Mouse (Mus musculus) urinary bladder, postnatal 4 days (tissue): ENCODE measurements at regions not wholly inside any gene's neighbourhood (a gene's known extent, or its start where the extent isn't known, plus 50 kb on each side); places are given as distances from the start of the nearest gene placed in this dataset.
"Not testable (repeated sequence)": the region's sequence is repeated elsewhere in the genome, so short reads cannot be mapped to it uniquely, and the experiment has no call there.

Source experiments
- DNase-seq, 2 experiments: peaks; one replicate each; pipeline ENCODE4 v3.0.0; 2021 to 2022; ENCODE audit warnings: low spot score in 2 of 2

DNA sequence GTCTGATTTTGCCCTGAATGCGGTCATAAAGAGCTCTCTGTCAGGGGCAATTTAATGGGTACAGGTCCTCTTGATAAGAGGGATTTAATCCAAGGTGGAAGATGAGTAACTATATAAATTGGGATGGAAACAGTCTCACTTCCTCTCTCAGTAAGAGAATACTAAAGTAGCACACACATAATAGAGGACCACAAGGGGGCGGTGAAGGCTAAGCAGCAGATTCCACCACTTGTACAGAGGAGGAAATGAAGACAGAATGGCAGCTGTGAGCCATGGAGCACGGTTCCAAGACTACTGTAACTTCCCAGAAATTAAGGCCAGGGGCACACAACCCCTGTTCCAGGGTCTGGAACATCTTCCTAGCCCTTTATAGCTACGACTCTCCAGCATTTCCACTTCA is 262.6 kb upstream of the Ywhaq start:
- not testable (repeated sequence) for DNase-seq

GRCm38 (mm10) chr12:21649381-21649780 is 231.9 kb upstream of the Ywhaq start:
- DNase-seq, result peak in 1 of 2 experiments; percentile 54

GRCm38 (mm10) chr12:21613781-21614180 is 196.3 kb upstream of the Ywhaq start:
- DNase-seq, result not testable (repeated sequence)

GRCm38 (mm10) chr12:21568415-21569040 is 151.1 kb upstream of the Ywhaq start:
- DNase-seq, result no peak

- not testable (repeated sequence) for DNase-seq
Observed at GRCm38 (mm10) chr12:21543962-21544361, 126.5 kb upstream of the Ywhaq start.

DNA sequence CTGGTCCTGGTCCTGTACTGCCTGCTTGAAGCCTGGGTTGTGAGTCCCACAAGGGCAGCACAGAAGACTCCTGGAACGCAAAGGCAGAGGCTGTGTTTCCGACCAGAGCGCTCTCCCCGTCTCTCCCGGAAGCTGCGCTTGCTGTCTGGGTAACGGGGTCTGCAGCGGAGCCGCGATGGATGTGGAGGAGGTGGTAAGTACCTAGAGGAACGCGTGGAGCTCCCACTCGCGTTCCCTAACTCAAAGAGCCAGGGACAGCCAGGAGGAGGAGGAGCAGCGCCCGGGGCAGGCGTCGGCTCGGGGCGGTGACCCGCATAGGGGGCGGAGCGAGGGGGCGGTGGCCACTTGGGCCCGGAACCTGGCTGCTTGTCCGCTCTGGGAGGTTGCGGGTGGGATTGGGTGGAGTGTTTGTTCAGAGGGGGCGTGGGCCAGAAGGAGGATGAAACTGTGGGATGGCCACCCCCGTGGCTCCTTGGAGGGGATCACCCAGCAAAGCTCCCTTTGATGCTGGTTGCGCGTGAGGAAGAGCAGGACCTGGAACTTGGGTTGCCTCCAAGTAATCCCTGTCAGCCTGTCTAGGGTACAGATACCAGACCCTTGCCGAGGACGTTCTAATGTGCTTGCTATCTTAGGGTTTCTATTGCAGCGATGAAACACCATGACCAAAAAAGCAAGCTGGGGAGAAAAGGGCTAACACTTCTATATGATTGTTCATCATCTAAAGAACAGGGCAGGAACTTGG is 125.9 kb upstream of the Ywhaq start:
- peak; percentile 71 to 76 for DNase-seq

- DNase-seq, result no peak
Observed at GRCm38 (mm10) chr12:21531766-21532165, 114.3 kb upstream of the Ywhaq start.

GRCm38 (mm10) chr12:21529367-21529766 is 111.9 kb upstream of the Ywhaq start:
- DNase-seq, result not testable (repeated sequence)

GRCm38 (mm10) chr12:21527336-21527735 is 109.9 kb upstream of the Ywhaq start:
- DNase-seq, result not testable (repeated sequence)

DNA sequence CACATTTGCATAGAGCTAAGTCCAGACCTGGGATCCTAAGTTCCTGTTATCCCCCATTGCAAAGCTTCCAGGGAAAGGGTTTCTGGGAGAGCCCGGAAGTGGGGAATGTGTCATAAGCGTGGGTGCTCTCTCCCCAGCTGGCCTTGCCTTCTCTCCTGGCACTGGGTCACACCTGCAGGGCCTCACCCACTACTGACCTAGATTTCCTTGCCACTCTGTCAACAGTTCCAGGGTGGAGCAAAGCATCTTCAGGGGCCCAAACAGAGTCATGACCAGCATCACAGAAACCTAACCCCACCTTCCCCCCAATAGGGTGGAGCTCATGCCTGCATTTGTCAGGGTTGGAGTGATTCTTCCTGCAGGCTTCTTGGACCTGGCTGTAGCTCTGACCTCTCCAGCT is 109.5 kb upstream of the Ywhaq start:
- DNase-seq, result peak in 1 of 2 experiments; percentile 1

GRCm38 (mm10) chr12:21525567-21525966 is 108.1 kb upstream of the Ywhaq start:
- DNase-seq, result not testable (repeated sequence)

- no peak for DNase-seq
Observed at GRCm38 (mm10) chr12:21522621-21523020, 105.2 kb upstream of the Ywhaq start.

DNA sequence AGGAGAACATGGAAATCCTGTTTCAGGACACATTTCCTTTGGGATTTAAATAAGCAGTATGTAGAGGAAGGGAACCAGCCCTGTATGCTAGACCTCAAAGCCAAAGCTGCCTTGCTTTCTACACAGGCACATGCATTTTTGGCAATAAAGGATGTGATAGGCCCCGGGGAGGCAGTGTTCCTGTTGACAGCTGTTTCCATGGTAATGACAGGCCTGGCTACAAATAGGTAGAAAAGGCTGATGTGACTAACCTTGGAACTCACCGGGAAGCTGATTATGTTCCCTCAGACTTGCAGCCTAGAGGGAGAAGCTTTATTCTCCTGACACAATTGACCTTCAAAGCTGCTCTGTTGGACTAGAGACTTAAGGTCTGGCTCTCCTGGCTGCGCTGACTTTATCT is 101.6 kb upstream of the Ywhaq start:
- no peak for DNase-seq

GRCm38 (mm10) chr12:21512736-21513135 is 95.3 kb upstream of the Ywhaq start:
- no peak for DNase-seq

GRCm38 (mm10) chr12:21511043-21511665 is 93.7 kb upstream of the Ywhaq start:
- no peak for DNase-seq

DNA sequence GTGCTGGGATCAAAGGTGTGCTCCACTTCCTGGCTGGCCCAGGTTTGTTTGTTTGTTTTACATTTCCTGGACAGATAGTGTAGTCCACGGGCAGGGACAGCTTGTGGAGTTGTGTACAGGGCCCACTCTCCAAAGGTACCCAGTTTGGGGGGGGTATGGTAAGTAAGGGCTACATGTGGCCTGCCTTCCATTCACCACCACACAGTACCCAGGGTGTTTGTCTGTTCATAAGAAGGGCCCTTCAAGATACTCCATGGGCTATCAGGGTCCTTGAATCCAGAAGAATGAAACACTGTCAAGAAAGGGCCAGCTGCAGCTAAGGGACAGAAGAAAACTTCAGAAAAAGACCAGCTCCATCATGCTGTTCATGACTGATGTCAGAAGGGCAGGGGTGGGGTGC is 89.6 kb upstream of the Ywhaq start:
- DNase-seq, result no peak

DNA sequence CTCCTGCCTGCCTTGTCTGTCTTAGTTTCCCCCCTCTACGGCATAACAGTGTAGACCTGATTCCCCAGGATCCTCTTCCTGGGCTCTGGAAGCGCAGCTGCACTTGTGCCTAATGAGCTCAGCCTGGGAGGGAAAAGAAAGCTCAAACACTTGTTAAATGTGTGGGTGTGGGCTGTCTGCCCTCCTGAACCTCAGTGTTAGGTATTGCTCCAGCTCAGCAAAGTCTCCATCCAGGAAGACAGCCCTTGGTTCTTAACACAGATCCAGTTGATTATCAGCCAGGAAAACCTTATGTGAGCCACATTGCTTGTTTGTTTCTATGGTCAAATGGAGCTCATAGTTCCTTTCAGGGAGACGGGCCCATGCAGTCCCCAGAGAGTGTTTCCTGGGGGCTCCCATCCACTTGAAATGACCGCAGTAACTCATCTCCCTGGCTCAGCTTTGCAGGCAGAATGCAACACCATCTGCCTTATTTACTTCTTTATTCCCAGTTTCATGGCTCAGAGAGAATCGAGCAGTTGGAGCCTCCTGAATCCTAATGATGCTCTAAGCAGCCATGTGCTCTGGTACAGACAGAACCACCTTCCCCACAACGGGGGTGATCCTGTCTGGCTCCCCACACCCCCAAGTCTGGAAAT is 88.4 kb upstream of the Ywhaq start:
- DNase-seq, result no peak

- no peak for DNase-seq
Observed at GRCm38 (mm10) chr12:21503250-21503649, 85.8 kb upstream of the Ywhaq start.

GRCm38 (mm10) chr12:21496974-21497373 is 79.5 kb upstream of the Ywhaq start:
- no peak for DNase-seq

- DNase-seq, result no peak
Observed at GRCm38 (mm10) chr12:21495511-21495910, 78.1 kb upstream of the Ywhaq start.

DNA sequence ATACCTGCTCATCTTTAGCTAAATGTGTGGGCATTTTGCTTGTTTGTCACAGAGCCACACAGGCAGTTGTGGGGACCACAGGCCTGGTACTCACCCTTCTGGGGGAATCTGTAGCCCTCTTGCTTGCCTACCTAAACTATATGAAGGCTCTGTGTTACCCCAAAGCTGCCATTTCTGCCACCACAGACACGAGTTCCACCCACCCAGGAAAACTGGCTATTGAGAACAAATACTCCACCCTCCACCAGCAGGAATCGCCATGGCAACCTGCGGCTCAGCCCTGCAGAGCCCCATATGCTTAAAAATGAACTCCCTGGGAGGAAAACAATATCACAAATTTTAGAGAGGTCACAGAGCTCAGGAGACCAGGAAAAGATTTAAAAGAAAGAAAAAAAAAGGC is 76.0 kb upstream of the Ywhaq start:
- DNase-seq, result no peak

DNA sequence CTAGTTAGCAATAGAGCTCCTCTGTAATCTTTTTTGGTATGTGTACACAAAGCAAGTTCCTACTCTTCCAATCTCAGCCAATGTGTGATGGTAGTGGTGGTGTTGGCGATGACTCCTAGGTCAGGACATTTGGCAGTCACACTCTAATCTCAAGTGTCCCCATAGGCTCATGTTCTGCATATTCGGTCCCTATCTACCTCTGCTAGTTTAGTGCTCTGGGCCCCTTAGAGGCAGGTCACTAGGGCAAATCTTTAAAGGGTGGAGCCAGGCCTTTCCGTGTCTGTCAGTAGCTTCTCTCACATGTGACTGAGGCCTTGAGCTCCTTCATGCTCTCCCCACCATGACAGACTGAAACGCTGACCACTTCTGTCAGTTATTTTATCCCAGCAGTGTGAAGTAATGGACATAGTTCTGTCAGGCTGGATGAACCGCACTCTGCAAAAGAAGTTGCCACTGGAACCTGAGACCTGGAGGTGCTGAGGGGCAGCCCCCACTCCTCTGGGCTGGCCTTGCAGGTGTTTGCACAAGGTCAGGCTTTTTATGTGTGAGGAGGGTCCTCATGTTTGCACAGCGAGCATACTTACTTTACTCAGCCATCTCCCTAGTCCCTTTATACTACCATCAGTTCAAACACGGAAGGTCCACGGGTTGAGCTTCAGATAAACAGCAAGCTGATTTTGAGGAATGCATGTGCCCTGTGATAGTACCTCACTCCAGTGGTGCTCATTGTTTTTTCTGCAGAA is 75.3 kb upstream of the Ywhaq start:
- no peak for DNase-seq
